Mouse (Mus musculus): Measurements from ENCODE around the gene Dennd4b.
A peak's percentile ranks its signal among the peaks of the same experiment; 100 is the strongest.
"Not testable (repeated sequence)": the region's sequence is repeated elsewhere in the genome, so short reads cannot be mapped to it uniquely, and the experiment has no call there.

Gene Dennd4b

DNA sequence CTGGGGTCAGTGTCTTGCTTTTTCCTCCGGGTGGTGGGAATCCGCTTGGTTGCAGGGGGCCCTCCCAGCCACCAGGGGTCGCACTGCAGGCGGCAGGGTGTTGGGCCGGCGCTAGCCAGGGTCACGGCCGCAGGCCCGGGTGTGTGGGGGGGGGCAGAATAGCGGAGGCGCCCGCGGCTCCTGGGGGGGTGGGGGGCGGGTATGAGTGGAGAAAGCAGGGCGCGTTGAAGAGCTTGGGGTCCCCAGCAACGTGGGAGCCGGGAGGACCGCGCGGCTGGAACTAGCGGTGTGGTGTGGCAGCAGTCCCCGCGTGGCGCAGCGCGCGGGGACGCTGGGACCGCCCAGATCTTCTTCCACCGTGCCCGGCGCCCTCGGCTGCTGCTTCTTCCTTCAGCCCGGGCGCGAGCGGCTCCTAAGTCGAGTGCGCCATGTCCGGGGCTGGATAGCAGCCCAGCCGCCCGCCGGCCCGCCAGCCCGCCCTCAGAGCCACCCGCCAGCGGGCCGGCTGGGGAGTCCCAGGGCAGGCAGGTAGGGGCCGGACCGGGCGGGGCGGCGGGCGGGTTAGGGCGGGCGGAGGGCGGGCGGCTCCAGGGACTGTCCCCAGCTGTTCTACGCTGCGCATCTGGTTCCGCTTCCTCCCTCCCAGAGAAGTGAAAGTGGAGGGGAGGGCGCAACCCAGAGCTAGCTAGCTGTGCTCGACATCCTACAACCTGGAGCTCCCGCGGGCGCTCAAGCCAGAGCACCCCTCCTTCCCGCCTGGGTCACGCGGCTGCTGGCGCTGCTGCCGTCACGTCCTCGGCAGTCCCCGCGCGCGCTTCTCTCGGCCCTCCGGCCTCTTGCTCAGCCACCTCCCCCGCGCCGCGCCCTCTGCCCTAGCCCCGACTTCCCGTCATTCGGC is at the start of gene Dennd4b:
Gene Dennd4b (plus strand): TSS at position 152 of the 898 bp plus-strand sequence.
- DNase-seq = peak; percentile 85

DNA sequence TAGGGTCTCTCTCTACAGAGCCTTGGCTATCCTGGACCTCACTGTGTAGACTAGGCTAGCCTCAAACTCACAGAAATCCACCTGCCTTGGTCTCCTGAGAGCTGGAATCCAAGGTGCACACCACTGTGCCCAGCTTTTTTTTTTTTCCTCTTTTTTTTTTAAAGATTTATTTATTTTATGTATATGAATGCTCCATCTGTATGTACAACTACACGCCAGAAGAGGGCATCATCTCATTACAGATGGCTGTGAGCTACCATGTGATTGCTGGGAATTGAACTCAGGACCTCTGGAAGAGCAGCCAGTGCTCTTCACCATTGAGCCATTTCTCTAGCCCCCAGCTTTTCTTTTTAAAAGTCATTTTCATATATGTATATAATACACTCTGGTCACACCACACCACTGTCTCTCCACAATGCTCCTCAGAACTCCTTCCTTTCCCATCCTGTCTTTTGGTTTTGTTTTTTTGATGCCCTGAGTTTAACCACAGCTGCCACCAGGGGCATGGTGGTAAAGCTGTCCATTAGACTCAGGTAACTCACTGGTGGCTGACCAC is 49.1 kb upstream of the Dennd4b start:
- DNase-seq = no peak

DNA sequence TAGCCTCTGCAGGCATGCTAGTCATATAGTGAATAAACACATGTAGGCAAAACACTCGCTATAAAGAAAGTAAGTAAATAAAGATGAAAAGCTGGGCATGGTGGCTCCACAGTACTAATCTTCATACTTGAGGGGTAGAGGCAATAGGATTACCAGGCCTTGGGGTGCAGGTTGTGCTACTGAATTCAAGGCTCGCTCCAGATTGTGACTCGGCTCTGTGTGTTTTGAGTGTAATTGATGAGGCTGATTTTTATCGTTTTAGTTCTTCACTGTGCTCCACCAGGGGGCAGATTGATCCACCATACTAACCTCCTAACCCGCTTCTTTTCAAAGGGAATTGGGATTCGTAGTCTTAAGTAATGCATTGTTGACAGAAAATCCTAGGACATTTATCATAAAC is 44.9 kb upstream of the Dennd4b start:
- DNase-seq = peak; percentile 36

GRCm38 (mm10) chr3:90220531-90220951 is 44.4 kb upstream of the Dennd4b start:
- DNase-seq = peak; percentile 50

GRCm38 (mm10) chr3:90221123-90221522 is 43.9 kb upstream of the Dennd4b start:
- DNase-seq = no peak

GRCm38 (mm10) chr3:90222455-90222854 is 42.5 kb upstream of the Dennd4b start:
- DNase-seq = no peak

DNA sequence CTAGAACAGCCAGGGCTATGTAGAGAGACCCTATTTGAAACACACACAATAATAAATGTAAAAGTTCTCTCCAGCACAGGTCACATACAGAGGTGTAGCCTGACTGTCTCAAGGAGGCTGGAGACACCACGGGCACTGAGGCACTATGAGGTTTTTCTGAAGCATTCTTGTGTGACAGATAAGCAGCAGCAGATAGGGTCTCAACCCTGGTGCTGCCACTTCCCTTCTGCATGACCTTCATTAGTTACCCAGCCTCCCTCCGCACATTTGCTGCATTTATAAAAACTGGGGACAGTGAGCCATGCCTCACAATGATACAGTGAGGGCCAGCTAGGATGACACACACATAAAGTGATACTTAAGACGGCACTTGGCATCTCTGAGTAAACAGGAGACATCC is 42.0 kb upstream of the Dennd4b start:
- no peak for DNase-seq

DNA sequence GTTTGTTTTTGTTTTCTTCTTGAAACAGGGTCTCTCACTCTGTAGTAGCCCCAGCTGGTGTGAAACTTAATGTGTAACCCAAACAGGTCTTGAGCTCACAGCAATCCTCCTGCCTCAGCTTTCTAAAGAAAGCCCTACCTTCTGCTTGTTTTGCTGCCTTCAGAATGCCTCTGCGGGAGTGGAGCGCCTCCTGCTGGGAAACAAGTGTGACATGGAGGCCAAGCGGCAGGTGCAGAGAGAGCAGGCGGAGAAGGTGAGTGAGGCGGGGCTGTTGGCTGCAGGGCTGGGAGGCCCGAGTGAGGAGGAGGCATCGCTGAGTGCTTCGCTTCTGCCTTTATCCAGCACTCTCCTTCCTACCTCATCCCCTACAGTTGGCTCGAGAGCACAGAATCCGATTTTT is 40.7 kb upstream of the Dennd4b start:
- DNase-seq = no peak

- DNase-seq = no peak
These were observed 33.9 kb upstream of the Dennd4b start for GRCm38 (mm10) chr3:90231075-90231474.

DNA sequence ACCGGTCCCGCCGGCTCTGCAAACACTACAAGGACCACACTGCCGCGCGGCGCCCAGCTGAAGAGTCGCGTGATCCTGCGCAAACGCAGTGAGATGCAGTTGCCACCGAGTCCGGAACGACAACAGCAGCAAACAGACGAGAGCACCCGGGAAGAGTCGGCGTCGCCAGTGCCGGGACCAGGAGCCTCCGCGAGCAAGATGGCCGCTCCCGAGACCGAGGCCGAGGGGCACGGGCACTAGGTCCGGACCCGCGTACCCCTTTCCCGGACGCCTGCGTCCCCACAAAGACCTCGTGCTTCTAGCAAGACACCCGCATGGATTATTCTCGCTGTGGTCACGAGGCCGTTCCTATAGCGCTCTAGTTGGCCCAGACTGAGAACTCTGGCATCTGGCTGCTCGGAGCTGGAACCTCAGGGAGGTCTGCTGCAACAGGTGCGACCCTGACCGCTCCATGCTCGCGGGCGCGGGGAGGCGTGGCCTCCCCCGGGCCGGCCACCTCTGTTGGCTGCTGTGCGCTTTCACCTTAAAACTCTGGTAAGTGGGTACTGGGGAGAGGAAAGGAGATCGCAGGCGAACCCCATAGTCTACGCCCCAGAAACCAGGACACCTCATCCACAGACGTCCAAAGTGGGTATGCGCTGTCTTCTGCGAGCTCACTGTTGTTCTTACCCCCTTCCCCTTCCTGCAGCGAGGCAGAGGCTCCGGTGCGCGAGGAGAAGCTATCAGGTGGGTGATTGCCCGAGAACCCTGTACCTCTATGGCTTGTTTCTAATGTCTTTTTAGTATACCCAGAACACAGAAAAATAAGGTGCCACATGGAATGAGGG is 33.3 kb upstream of the Dennd4b start, which contains the start of gene Jtb:
Gene Jtb (plus strand): TSS at position 91 of the 827 bp plus-strand sequence.
- peak; percentile 94 for DNase-seq

DNA sequence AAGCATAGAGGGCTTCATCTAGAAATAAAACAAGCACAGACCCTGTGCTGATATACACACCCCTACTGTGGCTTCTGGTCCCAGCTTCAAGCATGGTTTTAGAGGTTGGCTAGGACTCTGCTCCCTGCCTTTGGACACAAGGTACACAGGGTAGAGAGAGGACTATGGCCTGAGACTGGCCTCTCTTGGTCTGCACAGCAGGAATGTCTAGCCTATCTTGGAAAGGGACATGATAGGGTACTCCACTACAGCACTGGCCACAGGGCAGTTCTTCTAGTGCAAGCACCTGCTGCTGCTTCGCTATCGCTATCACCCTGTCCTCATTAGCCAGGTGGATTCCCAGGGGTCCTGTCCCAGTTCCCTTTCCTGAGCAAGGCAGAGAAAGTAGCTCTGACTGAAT is 23.7 kb upstream of the Dennd4b start:
- DNase-seq = no peak

GRCm38 (mm10) chr3:90241669-90242358 is 23.2 kb upstream of the Dennd4b start:
- no peak for DNase-seq

DNA sequence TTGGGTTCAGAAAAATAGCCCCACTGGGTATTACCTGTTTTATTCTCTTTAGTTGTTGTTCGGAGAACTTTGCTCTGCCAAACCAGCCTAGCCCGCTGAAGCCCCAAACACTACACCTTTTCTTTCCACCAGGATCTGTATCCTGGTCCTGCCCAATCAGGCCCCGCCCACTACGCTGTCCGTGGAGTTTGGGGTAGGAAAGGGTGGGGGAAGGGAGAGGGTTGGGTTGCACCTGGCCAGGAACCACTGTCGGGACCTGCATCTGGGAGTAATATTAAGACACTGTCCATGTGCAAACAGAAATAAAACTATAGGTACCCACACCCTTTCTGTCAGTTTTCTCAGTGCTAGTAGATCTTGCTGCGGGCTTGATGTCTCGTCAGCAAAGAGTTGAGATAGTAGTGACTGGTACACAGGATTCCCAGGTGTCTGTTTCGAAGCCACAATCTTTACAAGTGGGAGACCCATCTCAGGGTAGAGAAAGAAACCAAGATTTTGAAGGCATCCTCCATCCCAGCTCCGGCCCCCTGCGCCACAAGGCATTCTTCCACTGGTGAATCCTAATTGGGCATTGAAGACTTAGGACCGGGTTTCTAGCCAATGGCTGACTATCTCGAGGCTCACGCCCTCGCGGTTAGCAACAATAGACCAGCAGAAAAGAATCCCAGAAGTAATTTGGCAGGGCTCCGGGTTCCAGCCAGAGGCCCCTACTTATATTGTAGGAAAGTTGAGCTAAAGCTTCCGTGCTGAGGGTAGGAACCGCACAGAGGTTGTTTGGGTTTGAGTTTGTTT is 21.8 kb upstream of the Dennd4b start, which contains the start of gene Creb3l4:
Gene Creb3l4 (minus strand): TSS at position 529 of the 792 bp plus-strand sequence.
- DNase-seq = no peak

DNA sequence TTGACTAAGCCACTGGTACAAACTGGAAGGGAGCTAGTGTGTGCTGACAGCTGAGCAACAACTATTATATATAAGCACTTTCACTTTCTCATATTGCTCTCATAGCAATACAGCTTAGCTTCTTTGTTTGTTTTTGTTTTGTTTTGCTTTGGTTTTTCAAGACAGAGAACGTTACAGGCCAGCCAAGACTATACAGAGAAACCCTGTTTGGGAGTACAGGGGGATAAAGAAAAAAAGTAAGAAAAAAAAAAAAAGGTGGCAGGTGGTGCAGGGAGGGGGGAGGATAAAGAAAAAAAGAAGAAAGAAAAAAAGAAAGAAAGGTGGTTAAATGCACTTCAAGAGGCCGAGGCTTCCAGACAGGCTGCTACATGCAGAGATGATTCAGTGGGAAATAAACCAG is 19.6 kb upstream of the Dennd4b start:
- no peak for DNase-seq

GRCm38 (mm10) chr3:90247630-90247959 is 17.4 kb upstream of the Dennd4b start:
- no peak for DNase-seq

DNA sequence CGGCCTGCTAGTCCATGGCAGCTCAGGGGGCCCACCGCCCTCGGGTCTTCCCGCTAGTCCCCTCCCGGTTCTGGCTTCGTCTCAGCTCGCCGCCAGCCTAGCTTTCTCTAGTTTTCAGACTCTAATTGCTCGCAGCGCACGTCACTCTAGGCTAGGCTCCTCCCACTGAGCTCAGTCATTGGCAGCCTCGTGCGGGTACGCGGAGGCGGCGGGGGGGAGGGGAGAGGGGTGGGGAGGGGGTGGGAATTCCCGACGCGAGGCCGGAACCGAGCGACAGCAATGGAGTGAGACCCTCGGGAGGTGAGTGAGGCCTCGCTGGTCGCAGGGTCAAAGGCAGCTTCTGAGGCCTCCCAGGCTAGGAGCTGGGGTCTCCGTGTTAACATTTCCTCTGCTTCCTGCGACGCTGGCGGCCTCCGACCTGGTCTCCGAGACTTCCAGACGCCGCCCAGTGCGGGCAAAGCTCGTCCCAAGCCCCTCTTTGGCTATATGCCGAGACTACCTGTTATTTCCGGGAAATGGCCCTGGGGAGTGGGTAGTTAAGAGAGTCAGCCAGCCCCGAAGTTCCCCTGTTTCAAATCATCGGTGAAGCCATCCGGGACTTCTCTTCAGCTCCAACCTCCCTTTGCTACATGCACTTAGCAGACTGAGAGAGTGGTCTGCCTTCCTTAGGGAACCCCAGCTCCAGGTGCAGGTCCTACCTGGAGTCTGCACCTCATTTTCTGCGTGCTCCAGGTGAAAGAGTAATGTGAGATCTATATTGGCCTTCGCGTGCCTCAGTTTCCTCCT is 16.8 kb upstream of the Dennd4b start, which contains the start of gene Slc39a1:
Gene Slc39a1 (plus strand): TSS at position 213 of the 786 bp plus-strand sequence.
- DNase-seq = peak; percentile 87

GRCm38 (mm10) chr3:90248746-90249100 is 16.3 kb upstream of the Dennd4b start:
- no peak for DNase-seq

- DNase-seq = no peak
These were observed 14.2 kb upstream of the Dennd4b start for GRCm38 (mm10) chr3:90250791-90251190.

DNA sequence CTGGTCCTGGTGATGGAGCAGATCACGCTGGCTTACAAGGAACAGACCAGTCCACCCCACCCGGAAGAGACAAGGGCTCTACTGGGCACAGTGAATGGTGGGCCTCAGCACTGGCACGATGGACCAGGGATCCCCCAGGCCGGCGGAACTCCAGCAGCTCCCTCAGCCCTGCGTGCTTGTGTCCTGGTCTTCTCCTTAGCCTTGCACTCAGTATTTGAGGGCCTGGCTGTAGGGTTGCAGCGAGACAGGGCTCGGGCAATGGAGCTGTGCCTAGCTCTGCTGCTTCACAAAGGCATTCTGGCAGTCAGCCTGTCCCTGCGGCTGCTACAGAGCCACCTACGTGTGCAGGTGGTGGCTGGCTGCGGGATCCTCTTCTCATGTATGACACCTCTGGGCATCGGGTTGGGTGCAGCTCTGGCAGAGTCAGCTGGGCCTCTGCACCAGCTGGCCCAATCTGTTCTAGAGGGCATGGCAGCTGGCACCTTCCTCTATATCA is 13.2 kb upstream of the Dennd4b start:
- not testable (repeated sequence) for DNase-seq

GRCm38 (mm10) chr3:90252659-90253058 is 12.3 kb upstream of the Dennd4b start:
- DNase-seq = not testable (repeated sequence)

DNA sequence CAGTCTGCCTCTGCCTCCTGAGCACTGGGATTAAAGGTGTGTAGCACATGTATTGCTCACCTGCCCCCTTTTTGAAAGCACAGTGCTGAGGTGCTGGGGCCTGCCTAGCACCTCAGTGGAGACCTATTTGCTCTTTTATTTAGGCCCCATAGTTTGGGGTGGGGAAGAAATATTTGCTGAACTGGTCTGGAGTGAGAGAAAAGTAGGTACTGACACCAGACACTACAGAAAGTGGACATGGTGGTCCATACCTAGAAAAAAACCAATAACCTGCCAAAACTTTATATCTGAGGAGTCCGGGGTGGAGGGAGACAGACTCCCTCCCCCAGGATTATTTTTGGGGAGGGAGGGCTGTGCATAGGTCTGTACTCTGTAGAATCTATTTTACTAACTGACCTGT is 11.8 kb upstream of the Dennd4b start:
- DNase-seq = not testable (repeated sequence)
